Mouse (Mus musculus) ovary, adult 10 weeks (tissue): ENCODE results near the gene Nupr1l. TPM values are rescaled to one million over a fixed set of nuclear protein-coding genes. Genes with fewer than 3 reads are reported as not detected.

Source experiments
- polyA plus RNA-seq: library from polyadenylated mRNA; stranded (reverse); fragments of 350-450 nt; fragmentation: Illumina TruSeq; extraction: RNeasy Lipid Tissue Mini Kit (QIAGEN cat#74804); gene quantifications from one replicate; pipeline ENCODE4 v1.2.3, GENCODE M21; 2014

Gene Nupr1l
- polyA plus RNA-seq, result 2.2 TPM

DNA sequence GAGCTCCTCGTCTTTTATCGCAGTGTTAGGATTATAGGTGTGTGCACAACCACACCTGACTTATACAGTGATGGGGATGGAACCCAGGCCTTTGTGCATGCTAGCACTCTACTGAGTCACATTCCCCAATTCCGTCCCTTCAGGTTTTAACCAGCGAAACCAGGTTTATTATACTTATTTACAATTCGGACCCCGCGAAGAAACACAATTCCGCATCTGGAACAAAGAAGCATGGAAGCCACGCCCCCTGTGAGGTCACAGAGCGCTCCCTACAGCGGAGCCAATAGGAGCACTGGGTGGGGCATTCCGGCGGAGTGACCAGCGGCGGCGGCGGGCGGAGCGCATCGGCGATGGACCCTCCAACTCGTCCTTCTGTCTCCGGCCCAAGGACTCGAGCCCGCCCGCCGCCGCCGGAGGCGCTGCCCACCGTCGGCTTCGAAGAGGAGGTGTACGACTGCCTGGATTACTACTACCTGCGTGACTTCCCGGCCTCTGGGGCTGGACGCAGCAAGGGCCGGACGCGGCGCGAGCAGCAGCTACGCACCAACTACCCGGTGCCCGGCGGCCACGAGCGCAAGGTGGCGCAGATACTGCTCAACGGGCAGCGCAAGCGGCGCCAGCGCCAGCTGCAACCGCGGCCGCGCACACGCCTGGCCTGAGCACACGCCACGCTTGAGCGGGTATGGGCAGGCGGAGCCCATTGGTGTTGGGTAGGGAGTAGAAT, at the start of gene Nupr1l:
TSS of gene Nupr1l (plus strand) at position 299 of the 724 bp plus-strand sequence.

DNA sequence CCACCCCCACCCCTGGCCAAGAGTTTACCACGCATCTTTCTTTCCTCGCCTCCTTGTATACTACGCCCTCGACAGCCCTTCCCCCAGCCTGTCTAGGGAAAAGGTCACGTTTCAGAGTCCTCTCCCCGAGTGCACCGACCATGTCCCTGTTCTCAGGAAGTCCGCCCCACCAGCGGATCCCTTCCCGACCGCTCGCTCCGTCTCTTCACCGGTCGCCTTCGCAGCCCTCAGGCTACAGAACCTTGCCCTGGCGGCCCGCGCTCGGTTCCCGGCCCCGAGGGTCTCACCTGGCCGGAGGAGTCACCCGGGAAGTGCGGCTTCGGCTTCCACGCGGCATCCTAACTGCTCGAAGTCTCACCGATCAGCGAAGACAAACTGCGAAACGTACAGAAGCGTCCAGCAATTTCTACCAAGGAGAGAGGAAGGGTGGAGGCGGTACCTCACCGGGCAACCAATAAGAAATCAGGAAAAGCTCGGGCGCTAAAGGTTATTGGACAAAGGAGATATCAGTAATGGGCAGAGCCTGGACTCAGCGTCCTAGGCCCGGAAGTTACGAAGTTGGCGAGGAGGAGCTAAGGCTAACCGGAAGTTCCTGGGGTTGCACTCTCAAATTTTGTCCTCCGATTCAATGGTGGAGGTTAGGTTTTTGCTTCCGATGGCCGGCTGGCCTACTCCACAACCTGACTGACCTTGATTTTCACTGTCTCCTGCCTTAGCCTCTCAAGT, 21.3 kb upstream of the Nupr1l start, which contains the start of gene Chchd2:
TSS of gene Chchd2 (minus strand) at position 560 of the 726 bp plus-strand sequence.

DNA sequence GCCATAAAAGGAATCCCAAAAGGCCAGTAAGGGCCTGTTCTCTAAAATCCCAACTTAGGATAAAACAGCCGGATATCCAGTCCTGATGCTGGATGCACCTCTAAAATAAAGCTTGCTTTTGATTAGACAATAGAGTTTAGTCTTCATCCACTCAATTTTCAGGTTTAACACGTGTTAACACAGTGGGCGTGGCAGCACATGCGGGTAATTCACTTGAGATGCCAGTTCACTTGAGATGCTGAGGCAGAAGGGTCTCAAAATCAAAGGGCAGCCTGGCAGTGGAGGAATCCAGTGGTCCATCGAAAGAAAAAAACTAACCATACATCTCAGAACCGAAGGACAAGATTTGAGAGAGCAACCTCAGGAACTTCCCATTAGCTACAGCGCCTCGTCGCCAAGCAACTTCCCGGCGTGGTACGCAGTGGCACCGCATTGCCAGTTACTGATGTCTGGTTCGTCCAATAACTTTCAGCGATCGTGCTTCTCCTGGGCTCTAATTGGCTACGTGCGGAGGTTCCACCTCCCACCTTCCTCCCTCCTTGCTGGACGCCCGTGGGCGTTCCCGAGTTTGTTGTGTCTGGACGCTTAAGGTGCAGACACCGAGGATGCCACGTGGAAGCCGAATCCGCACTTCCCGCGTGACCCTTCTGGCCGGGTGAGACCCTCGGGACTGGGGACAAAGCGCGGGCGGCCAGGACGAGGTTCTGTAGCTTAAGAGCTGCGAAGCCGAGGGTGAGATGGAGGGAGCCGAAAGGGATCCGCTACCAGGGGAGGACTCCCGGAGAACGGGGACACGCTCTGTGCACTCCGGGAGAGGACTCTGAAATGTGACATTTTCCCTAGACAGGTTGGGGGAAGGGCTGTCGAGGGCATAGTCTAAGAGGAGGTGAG, 12.9 kb upstream of the Nupr1l start, which contains the start of gene Zbed5:
TSS of gene Zbed5 (plus strand) at position 526 of the 891 bp plus-strand sequence.

DNA sequence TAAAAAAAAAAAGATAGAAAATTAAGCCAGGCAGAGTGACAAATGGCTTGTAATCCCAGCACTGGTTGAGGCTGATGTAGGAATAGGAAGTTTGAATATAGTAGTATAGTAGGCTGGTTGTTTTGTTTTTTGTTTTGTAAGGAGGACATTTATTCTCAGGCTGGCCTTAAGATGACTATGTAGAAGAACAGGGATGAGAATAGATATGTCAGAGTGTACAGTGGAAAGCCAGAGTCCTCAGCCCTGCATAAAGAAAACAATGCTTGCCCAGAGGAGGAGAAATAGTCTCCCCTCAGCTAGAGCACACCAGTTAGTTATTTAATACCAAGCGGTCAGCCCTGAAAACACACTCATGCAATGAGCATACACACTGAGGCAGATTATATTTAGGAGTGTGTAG, 9.9 kb upstream of the Nupr1l start, which contains the start of gene Phkg1:
TSS of gene Phkg1 (minus strand) at position 101 of the 400 bp plus-strand sequence.

DNA sequence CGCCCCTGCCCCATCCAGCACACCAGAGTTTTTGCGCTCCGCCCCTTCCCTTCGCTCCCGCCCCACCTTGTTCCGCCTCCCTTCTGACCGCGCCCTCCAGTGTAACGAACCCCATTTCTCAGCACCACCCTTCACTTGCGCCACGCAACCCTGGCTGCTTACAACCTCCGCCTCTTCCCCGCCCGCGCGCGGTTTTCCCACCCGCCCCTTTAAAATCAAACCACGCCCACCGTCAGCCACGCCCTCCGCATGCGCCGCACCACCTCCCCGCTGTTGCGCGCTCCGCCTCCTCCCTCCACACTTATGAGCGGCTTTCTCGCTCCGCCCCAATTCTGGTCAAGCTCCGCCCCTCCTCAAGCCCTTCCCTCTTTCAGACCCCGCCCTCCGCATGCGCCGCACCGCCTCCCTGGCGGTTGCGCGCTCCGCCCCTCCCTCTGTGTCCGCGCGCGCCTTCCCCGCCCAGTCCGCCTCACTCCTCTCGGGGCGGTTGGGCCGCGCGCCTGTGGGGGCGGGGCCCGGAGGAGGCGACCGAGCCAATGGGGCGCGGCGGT, 33.2 kb downstream of the Nupr1l start, which contains the start of gene Vkorc1l1:
TSS of gene Vkorc1l1 (plus strand) at position 476 of the 551 bp plus-strand sequence.

Other genes with a start within 250 kb of the Nupr1l start
- 6.6 TPM for gene Zfp11, start 238.4 kb upstream of the Nupr1l start, polyA plus RNA-seq
- not detected for gene Sept14, start 200.0 kb upstream of the Nupr1l start, polyA plus RNA-seq
- 78.4 TPM for gene Mrps17, start 193.0 kb upstream of the Nupr1l start, polyA plus RNA-seq
- 68.7 TPM for gene Nipsnap2, start 183.5 kb upstream of the Nupr1l start, polyA plus RNA-seq
- 5.0 TPM for gene Psph, start 121.1 kb upstream of the Nupr1l start, polyA plus RNA-seq
- 6.5 TPM for gene Sumf2, start 61.6 kb upstream of the Nupr1l start, polyA plus RNA-seq
- 369 TPM for gene Chchd2, start 21.1 kb upstream of the Nupr1l start, polyA plus RNA-seq
- gene Zbed5, start 12.8 kb upstream of the Nupr1l start, polyA plus RNA-seq, result 18.1 TPM
- gene Phkg1, start 10.0 kb upstream of the Nupr1l start, polyA plus RNA-seq, result 0.54 TPM
- 90.0 TPM for gene Vkorc1l1, start 33.4 kb downstream of the Nupr1l start, polyA plus RNA-seq
- 28.1 TPM for gene Gusb, start 94.5 kb downstream of the Nupr1l start, polyA plus RNA-seq
- gene Asl, start 120.7 kb downstream of the Nupr1l start, polyA plus RNA-seq, result 2.6 TPM
- gene Crcp, start 120.8 kb downstream of the Nupr1l start, polyA plus RNA-seq, result 14.1 TPM
- gene Tpst1, start 164.8 kb downstream of the Nupr1l start, polyA plus RNA-seq, result 33.9 TPM
- gene Kctd7, start 236.3 kb downstream of the Nupr1l start, polyA plus RNA-seq, result 3.1 TPM